Mouse (Mus musculus) megakaryocyte, embryonic 14.5 days (primary cell): ENCODE results near the gene Gm10401.

Experiments
- FLI1 ChIP-seq: IDR thresholded peaks from 2 replicates; pipeline ENCODE4 v1.6.1; 2012; ENCODE audit warnings: low read length, inconsistent platforms, mixed read lengths
- GATA1 ChIP-seq: IDR thresholded peaks from 3 replicates; pipeline ENCODE4 v1.6.1; 2012; ENCODE audit warnings: mixed read lengths, low read length, inconsistent platforms, borderline replicate concordance

DNA sequence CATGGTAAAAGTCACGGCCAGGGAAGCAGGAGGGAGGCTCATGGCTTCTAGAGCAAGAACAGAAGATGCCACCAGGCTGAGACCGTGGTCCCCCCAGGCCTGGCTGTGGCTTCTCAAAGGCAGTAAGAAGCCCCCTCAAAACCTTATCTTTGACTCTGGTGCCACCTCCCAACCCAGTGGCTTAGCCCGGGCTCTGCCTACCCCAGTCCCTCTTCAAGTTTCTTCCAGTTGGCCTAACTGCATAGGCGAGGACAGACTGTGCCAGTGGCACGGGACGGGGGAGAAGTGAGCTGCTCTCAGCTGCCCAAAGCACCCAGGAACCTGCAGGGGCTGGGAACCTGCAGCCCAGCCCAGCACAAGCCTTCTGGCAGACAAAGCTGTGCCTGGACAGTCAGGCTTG lies 26.6 kb upstream of the Gm10401 start:
- no peak for TF ChIP-seq GATA1
- TF ChIP-seq FLI1 = no peak
